Comparison of ENCODE assay signal across 13 mouse cellular contexts in the genomic region with DNA sequence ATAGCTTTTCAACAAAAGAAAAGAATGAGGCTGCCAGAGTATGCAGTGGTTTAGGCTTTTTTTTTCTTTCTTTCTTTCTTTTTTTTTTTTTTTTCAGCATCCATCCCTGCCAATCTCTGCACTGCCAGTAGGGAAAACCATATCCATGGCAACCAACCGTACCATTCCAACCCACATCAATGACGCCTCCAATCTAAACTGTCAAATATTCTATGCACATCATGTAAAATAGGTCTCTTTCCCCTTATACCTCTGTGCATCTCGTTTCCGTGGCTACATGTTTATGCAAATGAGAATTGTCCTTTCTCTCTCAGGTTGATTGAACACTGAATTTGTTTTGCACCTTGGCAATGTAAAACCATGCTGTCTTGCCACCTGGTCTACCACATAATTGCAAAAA.
DNase-seq lines count a peak whose midpoint lies in the region; ATAC-seq and TF ChIP-seq lines count a peak whose summit lies in the region.
"Had no signal": no experiment of that assay in that cellular context is flagged by ENCODE, and none has a peak within 500 bp of the region (broad histone marks: within the 10 kb centered on the region; RNA-seq: fewer than 3 reads in every experiment).

No protein-coding gene starts in this region.

- no peak for DNase-seq in neural tube, embryonic 11.5 days (ENCODE audit: low spot score)
- DNase-seq in neural tube, embryonic 10.5 days (ENCODE audit: extremely low spot score, low spot score): no peak
- DNase-seq in left cerebral cortex, postnatal 14 days (ENCODE audit: low spot score in 2 of 2): peak; percentile 21 to 50
- peak; percentile 37 for DNase-seq in retina, postnatal 1 day
- no peak for DNase-seq in kidney, adult 2 months
- DNase-seq: cerebellum, adult 8-10 months; heart, postnatal 14 days had no signal

- H3K9ac ChIP-seq in neural tube, embryonic 11.5 days (ENCODE audit: low read length): no peak overlapping the region
- no peak overlapping the region for H3K9ac ChIP-seq in forebrain, embryonic 16.5 days (replicated peaks; ENCODE audit: low read depth, low read length)
- H3K9ac ChIP-seq: embryonic facial prominence, embryonic 15.5 days; limb, embryonic 13.5 days had no signal

- no peaks in the 10 kb centered on the region for H3K27me3 ChIP-seq in neural tube, embryonic 11.5 days (ENCODE audit: control insufficient read depth, insufficient read depth, low read length)
- H3K27me3 ChIP-seq in forebrain, embryonic 16.5 days (replicated peaks; ENCODE audit: control insufficient read depth, insufficient read depth, low read length): no peaks in the 10 kb centered on the region
- H3K27me3 ChIP-seq in kidney, adult 2 months (replicated peaks; ENCODE audit: control insufficient read depth, insufficient read depth, low read length): no peaks in the 10 kb centered on the region
- H3K27me3 ChIP-seq: embryonic facial prominence, embryonic 15.5 days; limb, embryonic 13.5 days had no signal

- peak; percentile 62; the same call in 1 of the 2 replicates for ATAC-seq in neural tube, embryonic 11.5 days (ENCODE audit: insufficient read depth, low FRiP score, low TSS enrichment)
- peak; percentile 95 for ATAC-seq in forebrain, embryonic 16.5 days
- no peak for ATAC-seq in erythroid progenitor cell, adult 5-6 weeks (replicated peaks; ENCODE audit: low FRiP score, poor library complexity, severe bottlenecking)

- WGBS in neural tube, embryonic 11.5 days: 70% methylated on average over 4 of the region's 4 CpGs
- 2% methylated on average over 4 of the region's 4 CpGs for WGBS in forebrain, embryonic 16.5 days
- 78% methylated on average over 4 of the region's 4 CpGs for WGBS in kidney, adult 2 months

- no peak overlapping the region for H3K4me3 ChIP-seq in neural tube, embryonic 11.5 days (ENCODE audit: low read depth, low read length)
- H3K4me3 ChIP-seq in forebrain, embryonic 16.5 days (replicated peaks; ENCODE audit: low read length): no peak overlapping the region
- H3K4me3 ChIP-seq in kidney, adult 2 months (ENCODE audit: insufficient read depth, low read depth, low read length): no peak overlapping the region
- H3K4me3 ChIP-seq: embryonic facial prominence, embryonic 15.5 days; limb, embryonic 13.5 days had no signal

- TF ChIP-seq POLR2A in kidney, adult 2 months (IDR thresholded peaks at IDR 0.05; ENCODE audit: low read depth, low read length): no peak

- TF ChIP-seq CTCF in kidney, adult 2 months (conservative IDR thresholded peaks at IDR 0.05; ENCODE audit: insufficient read depth, insufficient read length, low read depth, low read length): no peak

- H3K4me2 ChIP-seq in neural tube, embryonic 11.5 days (ENCODE audit: low read depth): no peak overlapping the region
- H3K4me2 ChIP-seq in forebrain, embryonic 16.5 days (ENCODE audit: low read length): peak overlapping the region; percentile 1; the same call in 1 of the 2 replicates
- H3K4me2 ChIP-seq: embryonic facial prominence, embryonic 15.5 days; limb, embryonic 13.5 days had no signal

- no peak overlapping the region for H3K27ac ChIP-seq in neural tube, embryonic 11.5 days (ENCODE audit: low read depth, low read length)
- peak overlapping the region; percentile 80 for H3K27ac ChIP-seq in forebrain, embryonic 16.5 days (ENCODE audit: low read length)
- no peak overlapping the region for H3K27ac ChIP-seq in kidney, adult 2 months (ENCODE audit: insufficient read depth, low read depth, low read length)
- H3K27ac ChIP-seq: embryonic facial prominence, embryonic 15.5 days; kidney, postnatal 0 days; limb, embryonic 13.5 days had no signal

- H3K36me3 ChIP-seq in neural tube, embryonic 11.5 days (ENCODE audit: control insufficient read depth, insufficient read depth, low read length): no peaks in the 10 kb centered on the region
- no peaks in the 10 kb centered on the region for H3K36me3 ChIP-seq in forebrain, embryonic 16.5 days (ENCODE audit: control insufficient read depth, insufficient read depth)
- H3K36me3 ChIP-seq in kidney, adult 2 months (ENCODE audit: control insufficient read depth, insufficient read depth, low read length): no peaks in the 10 kb centered on the region
- H3K36me3 ChIP-seq: embryonic facial prominence, embryonic 15.5 days; G1E; limb, embryonic 13.5 days had no signal

- H3K9me3 ChIP-seq in neural tube, embryonic 11.5 days (ENCODE audit: control insufficient read depth, low read length): no peaks in the 10 kb centered on the region
- H3K9me3 ChIP-seq in forebrain, embryonic 16.5 days (ENCODE audit: control insufficient read depth, low read length): no peaks in the 10 kb centered on the region
- H3K9me3 ChIP-seq: embryonic facial prominence, embryonic 15.5 days; G1E; limb, embryonic 13.5 days had no signal

- intact Hi-C loops in left cerebral cortex, postnatal 14 days (cut with DNase I): no loop called here

- H3K4me1 ChIP-seq in neural tube, embryonic 11.5 days (ENCODE audit: control insufficient read depth, insufficient read depth, low read length): no peaks in the 10 kb centered on the region
- H3K4me1 ChIP-seq in forebrain, embryonic 16.5 days (replicated peaks; ENCODE audit: control insufficient read depth, insufficient read depth, low read length): peaks cover 10% of the 10 kb centered on the region
- H3K4me1 ChIP-seq in kidney, adult 2 months (ENCODE audit: control insufficient read depth, insufficient read depth, low read length): no peaks in the 10 kb centered on the region
- H3K4me1 ChIP-seq: embryonic facial prominence, embryonic 15.5 days; limb, embryonic 13.5 days had no signal

Comparison
In these comparisons a context has a peak if more than half of its experiments do, and no peak if none do; other contexts are left out.
1. DNase-seq: peak in left cerebral cortex, postnatal 14 days (2 of 2) and retina, postnatal 1 day (single experiment); none in neural tube, embryonic 11.5 days (single experiment), neural tube, embryonic 10.5 days (single experiment) and kidney, adult 2 months (single experiment).